Mouse (Mus musculus) intestine, postnatal 0 days (tissue): ENCODE measurements around the gene Sstr5. TPM values are rescaled to one million over a fixed set of nuclear protein-coding genes. Genes with fewer than 3 reads are reported as not detected.

Experiments used
- ATAC-seq: fragments of 200-750 bp; cut with Nextera tagmentation; 2 replicates; pipeline ENCODE4 v1.8.0; 2017; ENCODE audit warnings: mild to moderate bottlenecking, moderate TSS enrichment, moderate library complexity
- H3K27ac ChIP-seq: fragments of 300-500 bp; sonication (generic); 2 replicates; pipeline ENCODE4 v1.5.1; 2014; ENCODE audit warnings: mild to moderate bottlenecking, low read depth, low read length, moderate library complexity
- H3K27me3 ChIP-seq: fragments of 300-500 bp; sonication (generic); replicated peaks from 2 replicates; pipeline ENCODE4 v1.6.1; 2014; ENCODE audit warnings: low read length, mixed read lengths; ENCODE audit not compliant: control insufficient read depth, insufficient read depth
- H3K36me3 ChIP-seq: fragments of 300-500 bp; sonication (generic); 2 replicates; pipeline ENCODE4 v1.6.1; 2014; ENCODE audit warnings: mild to moderate bottlenecking, moderate library complexity; ENCODE audit not compliant: control insufficient read depth, insufficient read depth
- H3K4me1 ChIP-seq: fragments of 300-500 bp; sonication (generic); replicated peaks from 2 replicates; pipeline ENCODE4 v1.6.1; 2014; ENCODE audit warnings: antibody characterized with exemption, low read length, mixed read lengths; ENCODE audit not compliant: control insufficient read depth, insufficient read depth
- H3K4me2 ChIP-seq: fragments of 300-500 bp; sonication (generic); replicated peaks from 2 replicates; pipeline ENCODE4 v1.6.1; 2014; ENCODE audit warnings: low read depth, mild to moderate bottlenecking, moderate library complexity
- H3K4me3 ChIP-seq: fragments of 300-500 bp; sonication (generic); 2 replicates; pipeline ENCODE4 v1.5.1; 2014; ENCODE audit warnings: low read depth, low read length
- H3K9ac ChIP-seq: fragments of 300-500 bp; sonication (generic); 2 replicates; pipeline ENCODE4 v1.6.1; 2014; ENCODE audit warnings: mild to moderate bottlenecking, low read depth, low read length
- H3K9me3 ChIP-seq: fragments of 300-500 bp; sonication (generic); 2 replicates; pipeline ENCODE4 v1.6.1; 2016; ENCODE audit warnings: mixed run types; ENCODE audit not compliant: control insufficient read depth
- CTCF ChIP-seq: sonication (generic); IDR thresholded peaks from 2 replicates; pipeline ENCODE4 v1.5.1; 2016; ENCODE audit warnings: low read depth, mild to moderate bottlenecking, control low read depth, antibody characterized with exemption, moderate library complexity
- WGBS: fragments of 180-500 bp; shearing (Covaris S2); extraction: QIAGEN DNeasy Blood & Tissue Kit; methylation state at CpG from one replicate; pipeline ENCODE4 v1.1.7; 2014; 5-methylcytosine and 5-hydroxymethylcytosine counted together
- polyA plus RNA-seq: library from polyadenylated mRNA; unstranded; fragments of >200 nt; fragmentation: Nextera tagmentation; extraction: Ambion mirVana; gene quantifications from 2 replicates; pipeline ENCODE4 v1.2.1, GENCODE M21; 2015

Sstr5 gene
- polyA plus RNA-seq, 1 experiment from 2014 or later, result 0.64 TPM

DNA sequence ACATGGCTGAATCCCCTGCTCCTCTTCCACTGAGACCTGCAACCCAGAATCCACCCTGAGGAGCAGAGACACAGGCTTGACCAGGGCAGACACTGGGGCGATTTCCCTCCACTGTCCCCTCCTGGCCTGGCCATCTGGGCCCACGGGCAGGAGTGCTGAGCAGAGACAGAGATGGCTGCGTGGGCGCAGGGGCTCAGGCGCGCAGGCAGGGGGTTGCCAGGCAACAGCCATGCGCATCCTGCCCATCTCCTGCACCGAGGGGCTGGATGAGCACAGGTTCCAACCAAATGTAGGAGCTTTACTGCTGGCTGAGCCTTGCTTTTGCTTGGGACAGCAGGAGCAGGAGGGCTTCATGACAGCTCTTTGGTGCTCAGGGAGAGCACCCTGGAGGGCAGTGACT, 40.5 kb downstream of the Sstr5 start:
- no peak for TF ChIP-seq CTCF
- no peaks in the 10 kb centered on the region for H3K9me3 ChIP-seq
- no peak overlapping the region for H3K4me2 ChIP-seq
- 53% methylated on average over 8 of the region's 8 CpGs for WGBS
- no peaks in the 10 kb centered on the region for H3K27me3 ChIP-seq
- H3K27ac ChIP-seq, result no peak overlapping the region
- no peaks in the 10 kb centered on the region for H3K4me1 ChIP-seq
- no peak overlapping the region for H3K9ac ChIP-seq
- no peak for ATAC-seq
- H3K36me3 ChIP-seq, result no peaks in the 10 kb centered on the region
- H3K4me3 ChIP-seq, result no peak overlapping the region

DNA sequence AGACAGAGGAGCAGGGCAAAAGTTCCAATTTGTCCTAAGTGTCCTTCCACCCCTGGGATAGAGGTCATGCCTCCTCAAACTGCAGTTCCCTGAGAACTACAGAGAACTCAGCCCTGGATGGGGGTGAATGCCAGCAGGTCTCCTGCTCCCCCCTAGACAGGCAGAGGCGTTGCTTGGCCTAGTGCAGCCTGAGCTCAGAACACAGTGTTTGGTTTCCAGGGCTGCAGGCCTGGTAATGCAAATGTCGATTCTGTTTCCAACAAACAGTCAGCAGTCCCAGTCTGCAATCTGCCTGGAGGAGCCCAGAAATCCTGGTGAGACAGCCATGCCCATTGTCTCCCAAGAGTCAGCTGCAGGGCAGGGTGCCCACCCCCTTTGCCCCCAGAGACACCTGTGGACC, 42.8 kb downstream of the Sstr5 start, which contains the start of gene Tekt4:
Tekt4 (plus strand) TSS at position 344 of the 400 bp plus-strand sequence.
- 43% methylated on average over 2 of the region's 2 CpGs for WGBS

DNA sequence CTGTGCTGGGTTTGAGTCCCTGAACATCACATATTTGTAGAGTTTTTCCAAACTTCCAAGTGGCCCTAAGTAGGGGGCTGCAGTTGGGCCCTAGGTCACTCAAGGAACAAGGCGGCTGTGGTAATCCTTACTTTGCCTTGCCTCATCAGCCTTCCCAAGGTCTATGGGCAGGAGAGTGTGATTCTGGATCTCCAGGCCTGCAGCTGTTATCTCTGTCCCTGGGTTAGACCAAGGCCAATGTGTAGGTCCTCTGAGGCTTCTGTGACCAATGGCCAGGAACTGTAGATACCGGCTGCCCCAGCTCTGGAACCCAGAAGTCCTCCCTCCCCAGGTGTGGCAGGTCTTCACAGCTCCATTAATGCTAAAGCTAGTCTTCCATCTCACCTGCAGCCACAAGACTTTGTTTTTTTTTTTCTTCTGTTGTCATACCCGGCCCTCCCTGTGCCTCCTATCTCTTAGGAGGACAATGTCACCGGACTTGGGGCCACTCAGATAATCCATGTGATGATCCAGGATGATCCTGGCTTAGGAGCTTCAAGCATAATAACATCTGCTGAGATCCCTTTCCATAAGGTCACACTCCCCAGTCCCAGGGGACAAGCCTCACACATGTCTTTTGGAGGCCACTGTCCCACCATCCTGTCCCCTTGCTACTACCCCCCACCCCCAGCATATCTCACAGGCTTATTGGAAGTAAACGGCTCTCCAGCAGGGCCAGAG, 44.7 kb downstream of the Sstr5 start:
- WGBS, result 65% methylated on average over 5 of the region's 5 CpGs
- H3K4me3 ChIP-seq, result no peak overlapping the region

More for the DNA sequence above, 42.8 kb downstream of the Sstr5 start, which contains the start of gene Tekt4:
- no peak for TF ChIP-seq CTCF
- Histone ChIP-seq H3K4me2 (no peak within 1 kb of the TSS), H3K27ac (no peak within 1 kb of the TSS), H3K9ac (no peak within 1 kb of the TSS), H3K4me1 (no peaks in the 10 kb centered on the region), H3K36me3 (no peaks in the 10 kb centered on the region), H3K9me3 (no peaks in the 10 kb centered on the region), H3K27me3 (no peaks in the 10 kb centered on the region), H3K4me3 (no peak within 1 kb of the TSS)
- no peak for ATAC-seq

DNA sequence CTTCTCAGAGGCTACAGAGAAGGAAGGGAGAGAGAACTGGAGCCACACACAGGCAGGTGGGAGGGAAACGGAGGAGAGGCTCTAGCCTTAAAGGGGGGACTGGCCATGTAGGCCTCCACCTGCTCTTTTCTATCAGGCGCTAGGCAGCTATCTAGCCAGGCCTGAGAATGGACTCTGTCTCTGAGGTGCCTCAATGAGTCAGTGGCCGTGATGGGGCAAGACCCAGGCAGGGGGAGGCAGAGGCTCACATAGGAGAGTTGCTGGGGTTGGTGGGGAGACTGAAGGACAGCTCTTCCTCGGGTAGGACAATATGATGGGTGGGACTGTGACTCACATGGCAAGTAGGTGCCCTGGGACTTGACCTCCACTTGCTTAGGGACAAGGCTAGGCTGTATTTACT, 46.8 kb downstream of the Sstr5 start:
- H3K27me3 ChIP-seq, result no peaks in the 10 kb centered on the region
- H3K4me1 ChIP-seq, result no peaks in the 10 kb centered on the region
- no peak overlapping the region for H3K27ac ChIP-seq
- no peaks in the 10 kb centered on the region for H3K9me3 ChIP-seq
- ATAC-seq, result no peak
- H3K36me3 ChIP-seq, result no peaks in the 10 kb centered on the region
- TF ChIP-seq CTCF, result no peak
- H3K4me3 ChIP-seq, result no peak overlapping the region
- WGBS, result 58% methylated on average over 4 of the region's 4 CpGs
- H3K9ac ChIP-seq, result no peak overlapping the region
- no peak overlapping the region for H3K4me2 ChIP-seq

More for the DNA sequence above, 44.7 kb downstream of the Sstr5 start:
- no peaks in the 10 kb centered on the region for H3K4me1 ChIP-seq
- no peak overlapping the region for H3K4me2 ChIP-seq
- H3K27me3 ChIP-seq, result no peaks in the 10 kb centered on the region
- no peak overlapping the region for H3K27ac ChIP-seq
- no peak for TF ChIP-seq CTCF
- no peaks in the 10 kb centered on the region for H3K9me3 ChIP-seq
- ATAC-seq, result no peak
- H3K9ac ChIP-seq, result no peak overlapping the region
- no peaks in the 10 kb centered on the region for H3K36me3 ChIP-seq

GRCm38 (mm10) chr17:25447865-25448264, 49.2 kb downstream of the Sstr5 start:
- Histone ChIP-seq H3K9me3 (no peaks in the 10 kb centered on the region), H3K27me3 (no peaks in the 10 kb centered on the region), H3K36me3 (no peaks in the 10 kb centered on the region), H3K9ac (no peak overlapping the region), H3K4me3 (no peak overlapping the region), H3K4me2 (no peak overlapping the region), H3K4me1 (no peaks in the 10 kb centered on the region), H3K27ac (no peak overlapping the region)
- no peak for TF ChIP-seq CTCF
- 76% methylated on average over 12 of the region's 12 CpGs for WGBS
- ATAC-seq, result no peak

DNA sequence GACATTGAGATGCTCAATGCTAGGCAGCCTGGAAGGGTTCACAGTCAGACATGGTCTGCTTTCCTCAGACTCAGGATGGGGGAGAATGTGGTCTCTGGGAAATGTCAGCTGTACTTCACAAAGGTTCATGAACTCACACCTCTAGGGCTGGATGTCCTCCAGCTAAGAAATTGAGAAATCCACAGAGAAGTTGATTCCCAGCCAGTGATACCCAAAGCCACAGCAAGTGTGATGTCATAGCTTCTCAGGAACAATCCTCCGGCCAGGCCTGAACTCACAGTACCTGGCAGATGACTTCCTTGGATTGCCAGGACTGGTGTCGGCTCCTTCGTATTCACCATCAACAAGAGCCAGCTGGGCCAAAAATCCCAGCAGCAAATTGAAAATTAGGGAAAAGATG, 51.2 kb downstream of the Sstr5 start:
- no peak for ATAC-seq
- H3K4me3 ChIP-seq, result no peak overlapping the region
- no peak overlapping the region for H3K9ac ChIP-seq
- no peak for TF ChIP-seq CTCF
- H3K27ac ChIP-seq, result no peak overlapping the region
- H3K4me1 ChIP-seq, result no peaks in the 10 kb centered on the region
- H3K27me3 ChIP-seq, result no peaks in the 10 kb centered on the region
- no peak overlapping the region for H3K4me2 ChIP-seq
- no peaks in the 10 kb centered on the region for H3K36me3 ChIP-seq
- no peaks in the 10 kb centered on the region for H3K9me3 ChIP-seq
- WGBS, result 86% methylated on average over 3 of the region's 3 CpGs
